Mouse (Mus musculus): Measurements from ENCODE around the gene Tdrd5.

DNA sequence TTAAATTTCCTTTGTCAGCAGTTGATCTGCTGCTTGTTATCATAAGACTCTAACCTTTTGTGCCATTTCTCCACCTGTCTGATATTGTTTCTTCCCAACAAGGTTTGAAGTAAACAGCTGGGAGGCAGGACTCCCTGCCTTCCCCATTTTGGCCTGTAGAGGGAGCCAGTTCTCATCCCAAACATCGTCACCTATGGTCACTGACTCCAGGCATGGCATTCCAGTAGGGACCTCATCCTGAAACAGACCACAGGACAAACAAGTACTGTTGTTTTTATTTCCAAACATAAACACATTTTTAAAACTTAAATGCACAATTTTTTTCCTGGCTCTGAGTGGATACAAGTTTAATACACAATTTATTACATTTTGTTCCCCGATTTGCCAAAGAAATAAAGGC, 40.1 kb downstream of the Tdrd5 start:
- peak; percentile 93 for TF ChIP-seq CTCF (IDR thresholded peaks at IDR 0.05)
- TF ChIP-seq EP300 (IDR thresholded peaks at IDR 0.05): no peak

Measured in lung, postnatal 0 days (tissue).